Mouse (Mus musculus): ENCODE results near the gene Eme2. TPM values are rescaled to one million over a fixed set of nuclear protein-coding genes. Genes with fewer than 3 reads are reported as not detected.
A peak's percentile ranks its signal among the peaks of the same experiment; 100 is the strongest.
"Not testable (repeated sequence)": the region's sequence is repeated elsewhere in the genome, so short reads cannot be mapped to it uniquely, and the experiment has no call there.

The Eme2 gene
- total RNA-seq (2021): 10 to 100 TPM in 1 of 2 experiments, 1 to 10 TPM in 1; 9.3 to 10.2 TPM
- long read RNA-seq, experiment 1, transcript Eme2-202 (8 exons, 1,521 nt): major isoform, 7 of 8 reads
- long read RNA-seq, experiment 1, partial matches to known transcripts: 1 of 8 reads
- long read RNA-seq, experiment 1, other reads (novel, unspliced or antisense): 0 of 8 reads
- long read RNA-seq, experiment 2, full-length matches to known transcripts: 5 of 14 reads
- long read RNA-seq, experiment 2, partial matches to known transcripts: 0 of 14 reads
- long read RNA-seq, experiment 2, other reads (novel, unspliced or antisense): 9 of 14 reads

DNA sequence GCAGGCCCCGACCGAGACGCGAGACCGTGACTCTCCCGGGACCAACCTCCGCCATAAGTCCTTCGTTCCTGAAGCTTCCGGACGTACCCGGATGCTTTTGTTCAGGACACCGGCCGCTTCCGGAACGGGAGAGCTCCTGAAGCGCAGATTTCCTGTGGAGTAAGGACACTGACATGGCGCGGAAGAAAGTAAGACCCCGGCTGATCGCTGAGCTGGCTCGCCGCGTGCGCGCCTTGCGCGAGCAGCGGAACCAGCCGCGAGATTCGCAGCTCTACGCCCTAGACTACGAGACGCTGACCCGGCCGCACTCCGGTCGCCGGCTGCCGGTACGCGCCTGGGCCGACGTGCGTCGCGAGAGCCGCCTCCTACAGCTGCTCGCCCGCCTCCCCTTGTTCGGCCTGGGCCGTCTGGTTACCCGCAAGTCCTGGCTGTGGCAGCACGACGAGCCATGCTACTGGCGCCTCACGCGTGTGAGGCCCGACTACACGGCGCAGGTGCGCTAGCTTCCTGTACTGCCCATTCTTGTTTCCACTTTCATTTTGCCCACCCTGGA lies at the start of gene Eme2, which contains the start of gene Mrps34:
TSS of gene Eme2 (minus strand) at position 93 of the 553 bp plus-strand sequence.
TSS of gene Mrps34 (plus strand) at position 122 of the 553 bp plus-strand sequence.
- peak; percentile 68 to 77 for DNase-seq
- intact Hi-C loops (cut with DNase I): loop anchor here (10.0 kb wide), 1 partner anchor 930 kb away; the partner anchor contains the start of genes Jmjd8 and Wdr24

DNA sequence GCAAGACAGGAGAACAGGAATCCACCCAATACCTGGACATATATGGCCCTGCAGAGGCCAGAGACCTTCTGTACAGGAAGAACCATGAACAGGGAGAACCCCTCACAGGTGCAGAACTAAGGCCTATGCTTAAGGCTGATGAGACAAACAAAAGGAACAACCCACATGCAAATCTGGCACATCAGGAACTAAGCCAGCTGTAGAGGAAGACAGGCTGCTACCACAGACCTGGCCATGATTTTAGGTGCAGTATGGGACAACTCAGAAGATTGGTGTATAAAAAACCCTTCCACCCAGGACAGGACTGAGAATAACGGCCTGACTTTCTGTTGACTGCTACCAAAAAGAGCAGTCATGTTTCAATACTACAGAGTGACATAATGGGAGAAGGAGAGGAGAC lies 48.7 kb upstream of the Eme2 start:
- DNase-seq; intact Hi-C loops (cut with DNase I): not testable (repeated sequence)

DNA sequence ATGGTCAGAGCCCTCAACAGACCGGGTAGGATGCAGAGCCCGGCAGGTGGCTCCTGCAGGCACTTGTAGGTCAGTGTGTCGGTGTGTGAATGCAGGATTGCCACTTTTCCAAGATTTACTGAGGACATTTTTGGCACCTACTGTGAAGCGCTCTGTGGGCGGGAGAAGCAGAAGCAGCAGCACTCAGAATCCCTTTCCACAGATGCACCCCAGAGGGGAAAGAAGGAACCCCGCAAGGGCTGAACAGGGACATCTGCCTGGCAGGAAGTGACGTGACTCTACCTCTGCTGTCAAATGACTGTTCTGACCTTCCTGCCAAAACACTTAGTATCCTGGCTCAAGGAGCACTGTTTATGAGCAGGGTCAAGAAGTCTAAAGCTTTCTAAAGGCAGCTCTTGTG lies 48.1 kb upstream of the Eme2 start:
- intact Hi-C loops (cut with DNase I): no loop called here
- DNase-seq: no peak

DNA sequence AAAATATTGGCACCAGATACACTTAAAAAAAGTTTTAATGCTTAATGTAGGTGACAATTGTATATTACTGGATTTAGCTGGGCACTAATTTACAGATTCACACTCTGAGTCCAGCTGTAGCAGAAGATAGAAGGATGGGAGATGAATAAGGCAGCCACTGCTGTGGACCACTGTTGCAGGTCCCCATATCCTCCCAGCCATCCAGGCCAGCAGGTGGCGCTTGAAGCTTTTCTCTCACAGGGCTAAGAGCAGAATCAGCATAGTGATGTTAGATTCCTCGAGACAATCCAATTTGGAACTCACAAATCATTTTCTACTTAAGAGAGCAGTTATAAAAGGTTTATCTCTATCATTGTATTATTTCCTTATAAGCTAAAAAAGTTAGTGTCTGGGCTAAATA lies 47.6 kb upstream of the Eme2 start:
- intact Hi-C loops (cut with DNase I): not testable (repeated sequence)
- DNase-seq: peak; percentile 20 to 30

DNA sequence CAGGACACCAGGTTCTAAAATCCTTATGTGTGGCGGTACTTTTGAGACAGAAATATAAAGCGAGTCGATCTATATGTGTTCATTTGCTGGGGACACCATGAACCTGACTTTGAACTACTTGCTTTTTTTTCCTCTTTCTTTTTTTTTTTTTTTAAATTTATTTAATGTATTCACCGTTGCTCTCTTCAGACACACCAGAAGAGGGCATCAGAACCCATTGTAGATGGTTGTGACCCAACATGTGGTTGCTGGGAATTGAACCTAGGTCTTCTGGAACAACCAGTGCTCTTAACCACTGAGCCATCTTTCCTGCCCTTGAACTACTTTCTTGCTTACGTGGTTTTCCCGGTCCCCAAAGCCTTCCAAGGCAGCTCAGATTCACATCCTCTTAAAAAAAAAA lies 42.4 kb upstream of the Eme2 start:
- no peak for DNase-seq
- intact Hi-C loops (cut with DNase I): loop anchor here (5.0 kb wide), 1 partner anchor 75 kb away; no protein-coding TSS in a partner anchor

DNA sequence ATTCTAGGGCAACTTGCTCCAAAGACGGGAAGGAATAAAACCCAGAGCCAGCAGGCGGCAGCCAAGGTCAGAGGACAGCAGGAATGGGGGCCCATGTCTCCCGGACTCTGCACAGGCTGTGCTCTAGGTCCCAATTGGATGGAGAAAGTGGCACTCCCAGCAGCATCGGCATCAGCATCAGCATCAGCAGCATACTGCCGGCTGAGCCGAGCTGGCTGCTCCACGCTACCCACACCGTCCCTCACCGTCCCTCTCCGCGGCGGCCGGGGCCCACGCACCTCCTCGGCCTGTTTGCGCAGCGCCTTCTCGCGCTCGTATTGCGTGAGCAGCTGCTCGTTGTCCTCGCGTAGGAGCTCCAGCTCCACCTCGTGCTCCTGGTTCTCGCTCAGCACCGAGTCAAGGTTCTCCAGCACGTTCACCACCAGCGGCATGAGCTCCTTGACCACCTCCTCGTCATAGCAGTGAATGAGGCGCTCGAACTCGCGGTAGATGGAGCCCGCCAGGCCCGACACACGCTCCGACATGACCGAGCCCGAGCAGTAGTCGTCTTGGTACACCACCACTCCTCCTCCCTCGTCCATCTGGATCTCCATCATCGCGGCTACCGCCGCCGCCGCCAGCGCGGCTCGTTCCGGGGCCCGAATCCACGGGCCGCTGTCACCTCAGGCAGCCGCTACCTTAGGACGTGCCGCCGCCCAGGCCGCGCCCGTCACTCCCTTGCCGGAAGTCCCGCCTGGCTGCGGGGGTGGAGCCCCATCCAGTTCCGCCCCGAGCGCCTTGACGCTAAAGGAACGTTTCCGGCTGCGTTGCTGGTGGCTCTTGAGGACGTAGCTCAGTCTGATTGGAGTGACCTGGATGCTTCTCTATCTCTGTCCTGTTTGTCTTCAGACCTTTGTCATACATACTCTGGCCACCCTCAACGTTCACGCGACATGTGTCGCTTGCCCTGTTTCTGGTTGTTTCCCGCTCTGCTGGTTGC lies 41.7 kb upstream of the Eme2 start, which contains the start of gene Mapk8ip3:
TSS of gene Mapk8ip3 (minus strand) at position 719 of the 979 bp plus-strand sequence.
- intact Hi-C loops (cut with DNase I): loop anchor here (5.0 kb wide), 1 partner anchor 76 kb away; no protein-coding TSS in a partner anchor
- DNase-seq: peak; percentile 94 to 96

DNA sequence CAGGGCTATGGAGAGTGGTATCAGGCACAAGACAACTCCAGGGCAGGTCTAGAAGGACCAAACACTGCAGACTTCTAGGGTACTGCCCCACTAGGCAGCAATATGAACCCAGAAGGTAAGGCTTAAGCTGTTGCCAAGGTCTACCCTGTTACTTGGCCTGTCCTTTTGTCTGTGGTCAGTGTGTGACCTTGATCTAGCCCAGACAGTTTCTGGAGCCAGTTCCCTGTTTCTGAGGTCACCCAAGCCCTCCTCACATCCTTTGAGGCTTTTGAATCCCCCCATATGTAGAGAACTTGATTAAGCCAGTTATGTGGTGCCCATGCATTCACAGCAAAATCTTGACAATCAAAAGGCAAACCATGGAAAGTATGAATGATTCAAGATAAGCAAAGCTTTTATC lies 40.8 kb upstream of the Eme2 start:
- intact Hi-C loops (cut with DNase I): loop anchor here (5.0 kb wide), 1 partner anchor 77 kb away; no protein-coding TSS in a partner anchor

DNA sequence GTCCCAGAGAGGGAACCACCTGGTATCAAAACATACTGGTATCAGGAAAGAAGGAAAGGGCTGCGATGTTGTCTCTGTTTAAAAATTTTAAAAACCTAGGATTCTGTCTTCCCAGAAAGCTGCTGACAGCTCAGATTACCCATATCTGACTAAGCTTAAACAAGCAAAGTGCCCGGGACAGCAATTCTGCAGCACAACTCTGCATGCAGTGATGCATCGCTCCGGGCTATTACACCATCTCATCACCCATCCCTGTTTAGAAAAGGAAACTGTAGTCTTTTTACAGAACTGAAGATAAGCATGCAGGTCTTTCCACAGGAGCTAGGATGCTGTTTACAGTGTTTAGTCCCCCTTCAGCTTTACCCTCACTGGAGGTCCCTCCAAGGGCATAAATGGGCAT lies 40.0 kb upstream of the Eme2 start:
- intact Hi-C loops (cut with DNase I): loop anchor here (5.0 kb wide), 1 partner anchor 77 kb away; no protein-coding TSS in a partner anchor
- DNase-seq: no peak

More for the DNA sequence above, 40.8 kb upstream of the Eme2 start:
- DNase-seq: no peak

DNA sequence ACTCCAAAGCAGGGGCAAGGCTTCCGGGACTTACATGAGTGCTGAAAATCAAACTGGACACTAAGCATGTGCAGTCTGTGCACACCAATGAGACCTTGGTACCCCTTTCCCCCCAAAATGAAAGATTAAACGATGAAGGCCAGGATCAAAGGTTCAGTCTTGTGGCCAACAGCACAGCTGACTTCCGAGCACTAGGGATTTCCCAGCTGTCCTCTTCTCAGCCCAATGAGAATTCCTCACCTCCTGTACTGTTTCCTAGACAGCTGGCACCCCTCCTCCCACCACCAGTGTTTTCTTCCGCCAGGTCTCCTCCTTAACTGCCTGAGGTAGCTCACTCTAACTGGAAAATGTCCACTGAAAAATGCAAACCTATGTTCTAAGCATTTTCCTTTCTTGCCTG lies 38.3 kb upstream of the Eme2 start:
- DNase-seq: no peak

DNA sequence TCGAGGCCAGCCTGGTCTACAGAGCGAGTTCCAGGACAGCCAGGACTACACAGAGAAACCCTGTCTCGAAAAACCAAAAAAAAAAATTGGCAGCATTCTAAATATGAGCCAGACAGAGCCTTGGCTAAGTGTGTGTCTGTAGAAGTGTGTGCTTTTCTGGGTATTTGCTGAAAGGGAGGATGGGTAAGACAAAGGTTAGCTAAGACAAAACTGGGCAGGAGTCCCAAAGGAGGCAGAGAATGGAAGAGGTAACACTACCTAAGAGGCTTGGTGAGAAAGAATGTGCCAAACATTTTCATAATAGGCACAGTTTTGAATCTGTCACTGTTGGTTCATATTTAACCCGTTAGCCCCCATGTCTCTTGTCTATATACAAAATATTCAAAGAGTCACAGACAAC lies 37.5 kb upstream of the Eme2 start:
- DNase-seq: no peak
- intact Hi-C loops (cut with DNase I): no loop called here

More for the DNA sequence above, 38.3 kb upstream of the Eme2 start:
- intact Hi-C loops (cut with DNase I): no loop called here

DNA sequence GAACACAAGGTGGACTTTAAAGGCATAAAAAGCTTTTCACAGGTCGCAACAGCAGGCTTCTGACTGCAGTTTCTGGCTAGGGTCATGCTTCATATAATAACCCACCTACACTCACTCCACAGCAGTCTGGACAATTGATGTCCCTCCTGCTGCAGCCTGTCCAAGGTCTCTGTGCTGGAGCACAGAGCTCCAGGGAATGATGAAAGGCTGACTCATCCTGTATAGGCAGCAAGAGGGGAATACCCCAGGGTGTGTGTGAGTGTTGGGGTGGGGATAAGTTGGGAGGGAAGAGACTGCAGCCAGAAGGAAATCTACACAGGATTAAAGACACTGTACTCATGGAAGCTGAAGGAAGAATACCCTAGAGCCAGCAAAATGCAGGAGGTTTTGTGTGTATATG lies 34.6 kb upstream of the Eme2 start:
- intact Hi-C loops (cut with DNase I): no loop called here
- DNase-seq: no peak

DNA sequence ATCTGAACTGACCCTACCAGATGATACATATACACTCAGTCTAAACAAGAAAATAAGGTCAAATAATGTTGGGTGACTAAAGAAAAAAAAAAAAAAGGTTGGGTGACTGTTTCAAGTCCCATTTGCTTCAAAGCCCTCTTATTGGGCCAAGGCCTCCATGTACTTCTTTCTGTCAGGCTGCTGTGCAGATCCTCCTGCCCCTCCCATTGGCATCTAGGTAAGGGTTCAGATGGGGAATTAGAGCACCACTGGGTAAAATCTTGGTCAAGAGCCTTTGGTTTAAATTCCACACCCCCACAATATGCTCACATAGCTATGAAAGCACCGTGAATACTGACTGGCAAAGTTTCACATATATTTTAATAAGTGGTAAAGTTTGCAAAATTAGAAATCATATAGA lies 28.4 kb upstream of the Eme2 start:
- no peak for DNase-seq
- intact Hi-C loops (cut with DNase I): no loop called here

DNA sequence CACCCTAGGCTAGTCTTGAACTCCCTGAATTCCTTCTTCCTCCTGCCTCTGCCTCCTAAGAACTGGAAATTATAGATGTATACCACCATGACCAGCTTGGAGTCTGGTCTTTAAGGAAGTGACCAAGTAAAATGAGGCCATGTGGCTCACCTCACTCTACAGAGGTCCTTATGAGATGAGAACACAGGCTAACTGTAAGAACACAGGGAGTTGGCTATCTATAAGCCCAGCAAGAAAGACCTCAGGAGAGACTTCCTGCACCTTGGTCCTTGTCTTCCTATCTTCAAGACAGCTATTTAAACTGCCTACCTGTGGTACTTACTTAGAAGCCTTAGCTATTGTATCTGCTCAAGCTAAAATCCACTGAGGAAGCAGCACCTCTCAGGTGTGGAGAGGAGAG lies 19.1 kb upstream of the Eme2 start:
- intact Hi-C loops (cut with DNase I): no loop called here
- DNase-seq: no peak

DNA sequence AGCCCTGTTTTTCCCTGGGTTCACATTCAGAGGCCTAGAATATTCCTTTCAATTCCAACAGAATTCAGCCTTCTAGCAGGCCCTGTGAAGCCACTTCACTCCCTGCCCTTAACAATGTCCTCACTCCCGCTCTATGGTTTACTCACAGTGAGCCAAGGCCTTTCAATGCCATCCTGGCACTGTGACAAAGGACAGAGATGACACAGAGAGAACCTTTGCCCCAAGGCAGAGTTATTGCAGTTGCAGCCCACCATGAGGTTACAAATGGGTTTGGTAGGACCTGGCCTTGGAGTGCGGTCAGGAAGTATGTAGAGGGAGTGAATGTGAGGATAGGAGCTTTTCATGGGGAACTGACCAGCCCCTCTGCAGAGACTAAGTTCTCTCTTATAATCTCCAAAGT lies 12.7 kb upstream of the Eme2 start:
- DNase-seq: no peak
- intact Hi-C loops (cut with DNase I): no loop called here

DNA sequence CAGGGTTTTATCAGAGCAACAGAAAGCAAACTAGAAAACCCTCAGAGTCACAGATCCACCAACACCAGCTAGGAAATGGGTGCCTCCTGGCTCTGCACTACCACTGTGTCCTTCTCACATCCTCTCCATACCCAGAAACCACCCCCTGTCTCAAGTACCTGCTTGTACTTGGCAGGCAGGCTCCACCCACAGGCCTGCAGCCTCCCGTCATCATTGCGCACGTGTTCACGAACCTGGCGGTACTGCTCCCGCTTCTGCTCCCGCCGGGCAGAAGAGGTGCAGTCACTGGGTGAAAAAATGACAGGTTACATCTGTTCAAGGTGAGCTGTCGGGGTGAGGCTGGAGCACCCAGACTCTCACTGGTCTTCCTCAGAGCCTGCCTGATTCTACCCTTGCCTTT lies 8.9 kb upstream of the Eme2 start:
- intact Hi-C loops (cut with DNase I): loop anchor here (5.0 kb wide), 1 partner anchor 161 kb away; no protein-coding TSS in a partner anchor

DNA sequence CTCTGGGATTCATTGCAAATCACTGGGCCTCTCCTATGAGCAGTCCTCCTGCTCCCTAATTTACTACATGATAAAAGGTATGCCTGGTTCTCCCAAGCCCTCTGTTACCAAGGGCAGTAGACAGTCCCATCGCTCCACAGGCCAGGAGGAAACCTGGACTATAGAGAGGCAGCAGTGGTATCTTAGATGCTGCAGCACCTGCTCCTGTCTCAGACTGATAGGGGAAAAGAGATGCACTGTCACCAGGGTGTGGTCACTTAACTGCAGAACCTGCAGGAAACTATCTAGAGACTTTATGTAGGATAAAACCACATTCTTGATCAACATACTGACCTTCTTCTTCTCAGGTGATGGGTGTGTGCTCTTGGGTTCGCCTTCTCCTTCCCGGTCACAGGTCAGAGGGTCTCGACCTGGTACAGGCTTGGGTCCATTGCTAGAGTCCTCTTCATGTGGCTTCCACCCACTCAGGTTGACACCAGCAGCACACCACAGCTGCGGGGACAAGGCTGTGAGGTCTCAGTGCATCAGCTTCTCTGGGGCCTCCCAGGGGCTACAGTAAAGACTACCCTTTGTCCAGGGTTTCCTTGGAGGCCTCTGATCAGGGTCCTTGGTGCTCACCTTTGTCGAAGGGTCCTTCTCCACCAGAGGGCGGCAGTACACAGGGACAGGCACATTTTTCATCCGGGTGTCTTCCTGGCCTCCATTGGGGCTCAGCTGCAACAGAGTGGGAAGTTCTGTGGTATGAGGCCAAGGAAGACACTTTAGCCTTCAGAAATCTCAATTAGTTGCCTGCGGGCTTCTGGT lies 8.0 kb upstream of the Eme2 start:
- intact Hi-C loops (cut with DNase I): loop anchor here (5.0 kb wide), 1 partner anchor 161 kb away; no protein-coding TSS in a partner anchor

More for the DNA sequence above, 8.9 kb upstream of the Eme2 start:
- no peak for DNase-seq

DNA sequence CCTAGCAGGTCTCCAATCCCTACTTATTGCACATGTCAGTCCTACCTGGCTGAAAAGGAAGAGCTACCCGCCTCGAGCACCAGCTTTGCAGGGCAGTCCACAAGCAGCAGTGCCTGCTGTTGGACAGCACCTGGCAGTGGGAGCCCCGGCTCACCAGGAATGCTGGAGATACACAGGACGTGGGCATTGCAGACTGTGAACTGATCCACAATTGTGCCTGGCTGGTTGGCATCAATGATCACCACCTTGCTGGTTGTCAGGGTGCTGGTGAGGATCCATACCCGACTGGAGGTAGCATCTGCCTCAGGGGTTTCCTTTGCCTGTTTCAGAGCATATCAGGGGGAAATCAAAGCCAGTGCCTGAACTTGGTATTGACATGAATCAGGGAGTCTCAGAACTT lies 7.2 kb upstream of the Eme2 start:
- no peak for DNase-seq
- intact Hi-C loops (cut with DNase I): loop anchor here (5.0 kb wide), 1 partner anchor 160 kb away; no protein-coding TSS in a partner anchor

More for the DNA sequence above, 8.0 kb upstream of the Eme2 start:
- no peak for DNase-seq

DNA sequence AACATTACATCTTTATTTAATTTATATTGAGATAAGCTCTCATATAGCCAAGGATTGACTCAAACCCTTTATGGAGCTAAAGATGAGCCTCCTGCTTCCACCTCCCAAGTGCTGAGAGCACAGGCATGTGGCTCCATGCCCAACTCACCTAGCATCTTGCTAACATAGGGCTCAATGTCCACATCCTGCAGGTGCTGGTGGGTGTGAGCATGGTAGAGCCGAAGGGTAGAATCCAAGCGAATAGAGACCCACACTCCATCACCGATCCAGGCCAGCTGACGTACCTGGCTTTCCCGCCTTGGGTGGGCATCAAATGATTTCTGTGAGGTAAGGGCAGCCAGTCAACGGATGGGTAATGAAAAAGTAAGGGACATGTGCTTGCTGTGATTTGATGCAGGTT lies 5.1 kb upstream of the Eme2 start:
- DNase-seq: no peak
- intact Hi-C loops (cut with DNase I): loop anchor here (5.0 kb wide), 1 partner anchor 158 kb away; no protein-coding TSS in a partner anchor

DNA sequence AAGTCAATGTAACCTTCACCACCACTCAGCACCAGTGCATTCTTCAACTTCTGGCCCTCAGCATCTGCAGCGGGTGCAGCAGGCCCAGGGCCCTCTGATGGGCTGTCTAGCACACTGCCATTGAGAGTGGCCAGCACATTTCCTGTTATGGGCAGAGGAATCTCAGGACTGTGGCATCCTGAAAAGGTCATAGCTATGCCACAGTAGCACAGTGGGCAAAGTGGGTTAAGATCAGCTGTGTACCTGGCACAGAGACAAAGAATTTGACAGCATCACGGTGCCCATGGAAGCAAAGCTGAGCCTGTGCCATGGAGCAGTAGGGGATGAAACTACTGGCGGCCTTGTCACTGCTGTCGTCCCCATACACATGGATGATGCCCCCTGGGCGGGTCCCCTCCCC lies 4.3 kb upstream of the Eme2 start:
- intact Hi-C loops (cut with DNase I): loop anchor here (10.0 kb wide), 1 partner anchor 926 kb away; the partner anchor contains the start of genes Jmjd8 and Wdr24
- DNase-seq: no peak

All from gastrocnemius, postnatal 36 days (tissue).